Mouse (Mus musculus): ENCODE data around the gene Pknox1.
"Not testable (repeated sequence)": the region's sequence is repeated elsewhere in the genome, so short reads cannot be mapped to it uniquely, and the experiment has no call there.

DNA sequence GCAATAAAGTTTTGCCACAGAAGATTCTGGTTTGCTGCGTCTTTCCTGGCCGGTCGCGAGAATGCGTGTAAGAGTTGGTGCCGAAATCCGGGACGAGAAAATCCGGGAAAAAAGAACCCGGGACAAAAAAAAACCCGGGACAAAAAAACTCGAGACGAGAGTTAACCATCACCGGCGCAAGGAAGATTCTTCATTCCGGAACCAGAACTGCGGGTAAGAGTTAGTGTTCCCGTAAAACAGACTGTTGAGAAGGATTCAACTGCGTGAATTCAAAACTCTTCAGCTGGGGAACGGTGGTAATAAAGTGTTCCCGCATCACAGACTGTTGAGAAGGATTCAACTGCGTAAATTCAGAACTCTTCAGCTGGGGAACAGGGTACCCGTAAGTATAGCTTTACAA, 11.9 kb upstream of the Pknox1 start:
- not testable (repeated sequence) for TF ChIP-seq POLR2A (IDR thresholded peaks at IDR 0.05; ENCODE audit: low read depth, low read length); CTCF (conservative IDR thresholded peaks at IDR 0.05; ENCODE audit: insufficient read depth, insufficient read length, low read depth, low read length)

Measured in kidney, adult 2 months (tissue).